Mouse (Mus musculus): ENCODE measurements around the gene Crebbp. TPM values are rescaled to one million over a fixed set of nuclear protein-coding genes. Genes with fewer than 3 reads are reported as not detected.

The Crebbp gene
- polyA plus RNA-seq, 1 experiment from 2014 or later, result 47.3 TPM

- H3K4me2 ChIP-seq (replicated peaks; ENCODE audit: low read depth, low read length), result no peak overlapping the region
- no peak for ATAC-seq (ENCODE audit: low FRiP score)
- no peaks in the 10 kb centered on the region for H3K4me1 ChIP-seq (replicated peaks; ENCODE audit: control insufficient read depth, insufficient read depth, low read length)
- no peak overlapping the region for H3K27ac ChIP-seq (ENCODE audit: low read depth, low read length)
- peaks cover 3% of the 10 kb centered on the region for H3K36me3 ChIP-seq (ENCODE audit: control insufficient read depth, insufficient read depth, low read length)
- H3K4me3 ChIP-seq (ENCODE audit: low read depth, low read length), result no peak overlapping the region
- 84% methylated on average over 4 of the region's 4 CpGs for WGBS
- H3K27me3 ChIP-seq (ENCODE audit: control insufficient read depth, insufficient read depth, low read length), result no peaks in the 10 kb centered on the region
- no peak for DNase-seq (ENCODE audit: low spot score)
- H3K9ac ChIP-seq (ENCODE audit: low read depth, low read length), result no peak overlapping the region
- H3K9me3 ChIP-seq (ENCODE audit: control insufficient read depth, low read length), result no peaks in the 10 kb centered on the region
These were observed 168.3 kb downstream of the Crebbp start for GRCm38 (mm10) chr16:4045524-4045923.

- Histone ChIP-seq H3K4me3 (ENCODE audit: low read depth, low read length) (no peak overlapping the region), H3K4me2 (replicated peaks; ENCODE audit: low read depth, low read length) (no peak overlapping the region), H3K36me3 (ENCODE audit: control insufficient read depth, insufficient read depth, low read length) (peaks cover 7% of the 10 kb centered on the region), H3K27me3 (ENCODE audit: control insufficient read depth, insufficient read depth, low read length) (no peaks in the 10 kb centered on the region), H3K9ac (ENCODE audit: low read depth, low read length) (no peak overlapping the region), H3K27ac (ENCODE audit: low read depth, low read length) (no peak overlapping the region), H3K9me3 (ENCODE audit: control insufficient read depth, low read length) (no peaks in the 10 kb centered on the region), H3K4me1 (replicated peaks; ENCODE audit: control insufficient read depth, insufficient read depth, low read length) (no peaks in the 10 kb centered on the region)
- ATAC-seq (ENCODE audit: low FRiP score) (no peak), DNase-seq (ENCODE audit: low spot score) (no peak)
- WGBS, result 100% methylated on average over 2 of the region's 2 CpGs
These were observed 169.7 kb downstream of the Crebbp start for GRCm38 (mm10) chr16:4044093-4044492.

GRCm38 (mm10) chr16:4041646-4042045 lies 172.2 kb downstream of the Crebbp start:
- 98% methylated on average over 4 of the region's 4 CpGs for WGBS
- no peak overlapping the region for H3K4me2 ChIP-seq (replicated peaks; ENCODE audit: low read depth, low read length)
- peaks cover 4% of the 10 kb centered on the region; the same call in 1 of the 2 replicates for H3K36me3 ChIP-seq (ENCODE audit: control insufficient read depth, insufficient read depth, low read length)
- H3K4me3 ChIP-seq (ENCODE audit: low read depth, low read length), result no peak overlapping the region
- no peaks in the 10 kb centered on the region for H3K27me3 ChIP-seq (ENCODE audit: control insufficient read depth, insufficient read depth, low read length)
- no peaks in the 10 kb centered on the region for H3K4me1 ChIP-seq (replicated peaks; ENCODE audit: control insufficient read depth, insufficient read depth, low read length)
- H3K9ac ChIP-seq (ENCODE audit: low read depth, low read length), result no peak overlapping the region
- no peaks in the 10 kb centered on the region for H3K9me3 ChIP-seq (ENCODE audit: control insufficient read depth, low read length)
- ATAC-seq (ENCODE audit: low FRiP score), result no peak
- DNase-seq (ENCODE audit: low spot score), result no peak
- no peak overlapping the region for H3K27ac ChIP-seq (ENCODE audit: low read depth, low read length)

GRCm38 (mm10) chr16:4040206-4040605 lies 173.6 kb downstream of the Crebbp start:
- H3K36me3 ChIP-seq (ENCODE audit: control insufficient read depth, insufficient read depth, low read length), result peaks cover 4% of the 10 kb centered on the region; the same call in 1 of the 2 replicates
- no peaks in the 10 kb centered on the region for H3K4me1 ChIP-seq (replicated peaks; ENCODE audit: control insufficient read depth, insufficient read depth, low read length)
- no peak overlapping the region for H3K9ac ChIP-seq (ENCODE audit: low read depth, low read length)
- no peaks in the 10 kb centered on the region for H3K9me3 ChIP-seq (ENCODE audit: control insufficient read depth, low read length)
- DNase-seq (ENCODE audit: low spot score) (no peak), ATAC-seq (ENCODE audit: low FRiP score) (no peak)
- H3K4me2 ChIP-seq (replicated peaks; ENCODE audit: low read depth, low read length), result no peak overlapping the region
- no peak overlapping the region for H3K4me3 ChIP-seq (ENCODE audit: low read depth, low read length)
- no peak overlapping the region for H3K27ac ChIP-seq (ENCODE audit: low read depth, low read length)
- no peaks in the 10 kb centered on the region for H3K27me3 ChIP-seq (ENCODE audit: control insufficient read depth, insufficient read depth, low read length)
- 92% methylated on average over 5 of the region's 5 CpGs for WGBS

- H3K36me3 ChIP-seq (ENCODE audit: control insufficient read depth, insufficient read depth, low read length), result peaks cover 4% of the 10 kb centered on the region; the same call in 1 of the 2 replicates
- no peaks in the 10 kb centered on the region for H3K4me1 ChIP-seq (replicated peaks; ENCODE audit: control insufficient read depth, insufficient read depth, low read length)
- no peaks in the 10 kb centered on the region for H3K9me3 ChIP-seq (ENCODE audit: control insufficient read depth, low read length)
- no peak for ATAC-seq (ENCODE audit: low FRiP score)
- H3K9ac ChIP-seq (ENCODE audit: low read depth, low read length), result no peak overlapping the region
- H3K27ac ChIP-seq (ENCODE audit: low read depth, low read length), result no peak overlapping the region
- H3K27me3 ChIP-seq (ENCODE audit: control insufficient read depth, insufficient read depth, low read length), result no peaks in the 10 kb centered on the region
- H3K4me2 ChIP-seq (replicated peaks; ENCODE audit: low read depth, low read length), result no peak overlapping the region
- no peak for DNase-seq (ENCODE audit: low spot score)
- H3K4me3 ChIP-seq (ENCODE audit: low read depth, low read length), result no peak overlapping the region
- 97% methylated on average over 7 of the region's 7 CpGs for WGBS
These were observed 176.1 kb downstream of the Crebbp start for GRCm38 (mm10) chr16:4037690-4038089.

- no peak within 1 kb of the TSS for H3K9ac ChIP-seq (ENCODE audit: low read depth, low read length)
- H3K4me1 ChIP-seq (replicated peaks; ENCODE audit: control insufficient read depth, insufficient read depth, low read length), result no peaks in the 10 kb centered on the region
- DNase-seq (ENCODE audit: low spot score) (no peak), ATAC-seq (ENCODE audit: low FRiP score) (no peak)
- H3K27ac ChIP-seq (ENCODE audit: low read depth, low read length), result no peak within 1 kb of the TSS
- H3K36me3 ChIP-seq (ENCODE audit: control insufficient read depth, insufficient read depth, low read length), result peaks cover 4% of the 10 kb centered on the region; the same call in 1 of the 2 replicates
- no peak within 1 kb of the TSS for H3K4me3 ChIP-seq (ENCODE audit: low read depth, low read length)
- H3K27me3 ChIP-seq (ENCODE audit: control insufficient read depth, insufficient read depth, low read length), result no peaks in the 10 kb centered on the region
- 93% methylated on average over 5 of the region's 5 CpGs for WGBS
- no peaks in the 10 kb centered on the region for H3K9me3 ChIP-seq (ENCODE audit: control insufficient read depth, low read length)
- H3K4me2 ChIP-seq (replicated peaks; ENCODE audit: low read depth, low read length), result no peak within 1 kb of the TSS
These were observed 177.0 kb downstream of the Crebbp start, which contains the start of gene Dnase1 for GRCm38 (mm10) chr16:4036807-4037206. TSS of gene Dnase1 (plus strand) at chr16:4036942.

GRCm38 (mm10) chr16:4035575-4035974 lies 178.2 kb downstream of the Crebbp start:
- H3K27ac ChIP-seq (ENCODE audit: low read depth, low read length), result no peak overlapping the region
- peaks cover 4% of the 10 kb centered on the region; the same call in 1 of the 2 replicates for H3K36me3 ChIP-seq (ENCODE audit: control insufficient read depth, insufficient read depth, low read length)
- H3K4me1 ChIP-seq (replicated peaks; ENCODE audit: control insufficient read depth, insufficient read depth, low read length), result no peaks in the 10 kb centered on the region
- H3K27me3 ChIP-seq (ENCODE audit: control insufficient read depth, insufficient read depth, low read length), result no peaks in the 10 kb centered on the region
- no peak overlapping the region for H3K4me3 ChIP-seq (ENCODE audit: low read depth, low read length)
- WGBS, result 89% methylated on average over 2 of the region's 2 CpGs
- no peaks in the 10 kb centered on the region for H3K9me3 ChIP-seq (ENCODE audit: control insufficient read depth, low read length)
- no peak for DNase-seq (ENCODE audit: low spot score)
- no peak overlapping the region for H3K4me2 ChIP-seq (replicated peaks; ENCODE audit: low read depth, low read length)
- H3K9ac ChIP-seq (ENCODE audit: low read depth, low read length), result no peak overlapping the region
- ATAC-seq (ENCODE audit: low FRiP score), result no peak

- Histone ChIP-seq H3K27ac (ENCODE audit: low read depth, low read length) (no peak overlapping the region), H3K9ac (ENCODE audit: low read depth, low read length) (no peak overlapping the region), H3K27me3 (ENCODE audit: control insufficient read depth, insufficient read depth, low read length) (no peaks in the 10 kb centered on the region), H3K4me1 (replicated peaks; ENCODE audit: control insufficient read depth, insufficient read depth, low read length) (no peaks in the 10 kb centered on the region), H3K36me3 (ENCODE audit: control insufficient read depth, insufficient read depth, low read length) (no peaks in the 10 kb centered on the region), H3K9me3 (ENCODE audit: control insufficient read depth, low read length) (no peaks in the 10 kb centered on the region), H3K4me3 (ENCODE audit: low read depth, low read length) (no peak overlapping the region), H3K4me2 (replicated peaks; ENCODE audit: low read depth, low read length) (no peak overlapping the region)
- 88% methylated on average over 3 of the region's 3 CpGs for WGBS
- ATAC-seq (ENCODE audit: low FRiP score) (no peak), DNase-seq (ENCODE audit: low spot score) (no peak)
These were observed 179.3 kb downstream of the Crebbp start for GRCm38 (mm10) chr16:4034476-4034875.

GRCm38 (mm10) chr16:4033971-4034370 lies 179.8 kb downstream of the Crebbp start:
- no peak for ATAC-seq (ENCODE audit: low FRiP score)
- no peak overlapping the region for H3K4me3 ChIP-seq (ENCODE audit: low read depth, low read length)
- no peaks in the 10 kb centered on the region for H3K4me1 ChIP-seq (replicated peaks; ENCODE audit: control insufficient read depth, insufficient read depth, low read length)
- no peaks in the 10 kb centered on the region for H3K9me3 ChIP-seq (ENCODE audit: control insufficient read depth, low read length)
- no peak overlapping the region for H3K9ac ChIP-seq (ENCODE audit: low read depth, low read length)
- no peak overlapping the region for H3K27ac ChIP-seq (ENCODE audit: low read depth, low read length)
- no peaks in the 10 kb centered on the region for H3K36me3 ChIP-seq (ENCODE audit: control insufficient read depth, insufficient read depth, low read length)
- WGBS, result 70% methylated on average over 5 of the region's 5 CpGs
- DNase-seq (ENCODE audit: low spot score), result no peak
- no peaks in the 10 kb centered on the region for H3K27me3 ChIP-seq (ENCODE audit: control insufficient read depth, insufficient read depth, low read length)
- no peak overlapping the region for H3K4me2 ChIP-seq (replicated peaks; ENCODE audit: low read depth, low read length)
